12 mouse cellular contexts compared by ENCODE assay signal in genomic region chr11:119817898-119818297, GRCm38 (mm10).
A peak's percentile ranks its signal among the peaks of the same experiment; 100 is the strongest.
DNase-seq lines count a peak whose midpoint lies in the region; ATAC-seq and TF ChIP-seq lines count a peak whose summit lies in the region.
"Had no signal": no experiment of that assay in that cellular context is flagged by ENCODE, and none has a peak within 500 bp of the region (broad histone marks: within the 10 kb centered on the region; RNA-seq: fewer than 3 reads in every experiment).

No protein-coding gene starts in this region.

- H3K4me1 ChIP-seq in heart, embryonic 12.5 days (replicated peaks) = peaks cover 27% of the 10 kb centered on the region
- no peaks in the 10 kb centered on the region; the same call in 1 of the 2 replicates for H3K4me1 ChIP-seq in midbrain, embryonic 13.5 days (replicated peaks)
- 0 out of 2 replicates have a peak, but pooled peaks cover 2% of the 10 kb centered on the region for H3K4me1 ChIP-seq in midbrain, embryonic 15.5 days
- peaks cover 4% of the 10 kb centered on the region; the same call in 1 of the 2 replicates for H3K4me1 ChIP-seq in thymus, adult 2 months (replicated peaks; ENCODE audit: control insufficient read depth, insufficient read depth, low read length)

- peak overlapping the region; percentile 10; the same call in 1 of the 2 replicates for H3K27ac ChIP-seq in heart, embryonic 12.5 days (ENCODE audit: poor library complexity, severe bottlenecking)
- peak overlapping the region; percentile 11; the same call in 1 of the 2 replicates for H3K27ac ChIP-seq in midbrain, embryonic 13.5 days
- no peak overlapping the region for H3K27ac ChIP-seq in midbrain, embryonic 15.5 days
- no peak overlapping the region for H3K27ac ChIP-seq in thymus, adult 2 months (ENCODE audit: control insufficient read depth, insufficient read depth, low read length)

- no peak overlapping the region for H3K9ac ChIP-seq in heart, embryonic 12.5 days
- H3K9ac ChIP-seq in midbrain, embryonic 13.5 days (replicated peaks) = no peak overlapping the region
- no peak overlapping the region for H3K9ac ChIP-seq in midbrain, embryonic 15.5 days

- ATAC-seq in heart, embryonic 12.5 days (ENCODE audit: insufficient number of reproducible peaks, low FRiP score) = peak; percentile 69; the same call in 1 of the 2 replicates
- no peak for ATAC-seq in midbrain, embryonic 13.5 days
- no peak for ATAC-seq in midbrain, embryonic 15.5 days (replicated peaks)
- ATAC-seq: intestine, embryonic 16.5 days had no signal

- TF ChIP-seq POLR2A in thymus, adult 2 months (IDR thresholded peaks at IDR 0.05; ENCODE audit: control insufficient read depth, extremely low read depth, insufficient read depth, low read length, poor library complexity) = no peak

- H3K4me3 ChIP-seq in heart, embryonic 12.5 days = no peak overlapping the region
- H3K4me3 ChIP-seq in midbrain, embryonic 13.5 days (replicated peaks) = no peak overlapping the region
- no peak overlapping the region for H3K4me3 ChIP-seq in midbrain, embryonic 15.5 days
- no peak overlapping the region for H3K4me3 ChIP-seq in thymus, adult 2 months (ENCODE audit: control insufficient read depth, insufficient read depth, low read length)
- H3K4me3 ChIP-seq: erythroblast, embryonic 14.5 days had no signal

- peaks cover 28% of the 10 kb centered on the region for H3K36me3 ChIP-seq in heart, embryonic 12.5 days
- H3K36me3 ChIP-seq in midbrain, embryonic 13.5 days = peaks cover 24% of the 10 kb centered on the region
- H3K36me3 ChIP-seq in midbrain, embryonic 15.5 days (replicated peaks) = 0 out of 2 replicates have a peak, but pooled peaks cover 3% of the 10 kb centered on the region
- no peaks in the 10 kb centered on the region for H3K36me3 ChIP-seq in thymus, adult 2 months (ENCODE audit: control insufficient read depth, insufficient read depth, low read length)

- no peaks in the 10 kb centered on the region for H3K27me3 ChIP-seq in heart, embryonic 12.5 days (replicated peaks)
- H3K27me3 ChIP-seq in midbrain, embryonic 13.5 days = no peaks in the 10 kb centered on the region
- no peaks in the 10 kb centered on the region for H3K27me3 ChIP-seq in midbrain, embryonic 15.5 days (replicated peaks)
- no peaks in the 10 kb centered on the region for H3K27me3 ChIP-seq in thymus, adult 2 months (ENCODE audit: control insufficient read depth, insufficient read depth, low read length)

- H3K9me3 ChIP-seq in heart, embryonic 12.5 days (replicated peaks) = no peaks in the 10 kb centered on the region
- no peaks in the 10 kb centered on the region for H3K9me3 ChIP-seq in midbrain, embryonic 13.5 days
- no peaks in the 10 kb centered on the region for H3K9me3 ChIP-seq in midbrain, embryonic 15.5 days

- WGBS in heart, embryonic 12.5 days = 42% methylated on average over 3 of the region's 3 CpGs
- 61% methylated on average over 3 of the region's 3 CpGs for WGBS in midbrain, embryonic 13.5 days
- 51% methylated on average over 3 of the region's 3 CpGs for WGBS in midbrain, embryonic 15.5 days
- 95% methylated on average over 3 of the region's 3 CpGs for WGBS in thymus, adult 2 months

- no peak for TF ChIP-seq CTCF in thymus, adult 2 months (IDR thresholded peaks at IDR 0.05; ENCODE audit: borderline replicate concordance, control insufficient read depth, extremely low read depth, insufficient read depth, low read length, poor library complexity)

- DNase-seq in heart, adult 9 months (ENCODE audit: low spot score in 2 of 2) = no peak
- DNase-seq in cerebellum, postnatal 10 days = peak; percentile 55 to 76
- no peak for DNase-seq in right cerebral cortex, postnatal 36 days (ENCODE audit: low spot score in 2 of 2)
- no peak for DNase-seq in thymus, adult 2 months
- no peak for DNase-seq in lung, postnatal 25 days (ENCODE audit: low spot score)
- DNase-seq: kidney, postnatal 14 days; right cerebral cortex, postnatal 25 days had no signal

- H3K4me2 ChIP-seq in heart, embryonic 12.5 days = no peak overlapping the region
- no peak overlapping the region for H3K4me2 ChIP-seq in midbrain, embryonic 13.5 days (replicated peaks)
- no peak overlapping the region for H3K4me2 ChIP-seq in midbrain, embryonic 15.5 days

Comparison
In these comparisons a context has a peak if more than half of its experiments do, and no peak if none do; other contexts are left out.
1. H3K27ac ChIP-seq: peak in heart, embryonic 12.5 days (single experiment) and midbrain, embryonic 13.5 days (single experiment); none in midbrain, embryonic 15.5 days (single experiment) and thymus, adult 2 months (single experiment).
2. DNase-seq: peak in cerebellum, postnatal 10 days (2 of 2); none in heart, adult 9 months (0 of 2), right cerebral cortex, postnatal 36 days (0 of 2), thymus, adult 2 months (single experiment) and lung, postnatal 25 days (single experiment).